Mouse (Mus musculus): ENCODE results near the gene Atp6v1g1. TPM values are rescaled to one million over a fixed set of nuclear protein-coding genes. Genes with fewer than 3 reads are reported as not detected.

Atp6v1g1 gene
- polyA plus RNA-seq, 1 experiment, result 41.5 TPM

DNA sequence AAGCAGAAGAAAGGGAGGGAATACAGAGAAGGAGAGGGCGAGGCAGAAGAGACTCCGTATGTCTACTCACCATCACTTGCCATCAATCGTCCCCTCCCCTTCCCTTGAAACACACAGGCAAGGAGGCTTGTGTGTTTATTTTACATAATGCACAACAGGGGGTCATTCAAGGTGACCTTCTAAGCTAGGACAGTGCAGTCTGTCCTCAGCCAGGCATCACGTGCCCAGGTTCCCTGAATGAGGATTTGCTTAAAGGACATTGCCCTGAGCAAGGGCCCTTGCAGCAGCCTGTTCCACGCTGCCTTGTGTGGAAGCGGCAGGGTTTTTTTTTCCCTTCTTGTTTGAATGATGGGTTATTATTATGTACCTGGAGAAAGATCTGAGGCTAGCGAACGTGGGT is 19.1 kb upstream of the Atp6v1g1 start:
- 94% methylated on average over 8 of the region's 8 CpGs for WGBS
- no peak overlapping the region for H3K27ac ChIP-seq (ENCODE audit: control insufficient read depth, insufficient read depth, low read length)

DNA sequence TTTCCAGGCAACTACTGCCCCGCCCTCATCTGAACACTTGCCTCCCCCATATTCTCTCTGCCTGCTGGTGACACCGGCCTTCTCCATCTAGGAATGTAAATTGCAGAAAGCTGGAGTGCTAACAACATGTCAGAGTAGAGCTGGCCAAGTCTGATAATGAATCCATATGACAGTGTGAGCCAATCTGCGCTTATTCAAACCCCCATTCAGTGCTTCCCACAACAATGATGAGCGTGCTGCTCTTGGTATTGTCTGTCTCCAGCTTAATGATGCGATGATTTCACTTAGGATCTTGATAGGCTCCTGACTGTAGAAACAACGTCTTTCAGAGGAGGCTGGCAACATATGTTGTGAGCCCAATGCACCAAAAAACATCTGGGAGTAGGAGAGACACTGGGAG is 15.6 kb upstream of the Atp6v1g1 start:
- WGBS, result 94% methylated on average over 6 of the region's 6 CpGs
- Histone ChIP-seq H3K4me1 (replicated peaks; ENCODE audit: control insufficient read depth, insufficient read depth, low read length) (no peaks in the 10 kb centered on the region), H3K4me3 (ENCODE audit: control insufficient read depth, insufficient read depth, low read length) (no peak overlapping the region), H3K36me3 (ENCODE audit: control insufficient read depth, insufficient read depth, low read length) (no peaks in the 10 kb centered on the region), H3K27ac (ENCODE audit: control insufficient read depth, insufficient read depth, low read length) (no peak overlapping the region), H3K27me3 (ENCODE audit: control insufficient read depth, insufficient read depth, low read length) (no peaks in the 10 kb centered on the region)
- no peak for DNase-seq
- TF ChIP-seq POLR2A (IDR thresholded peaks at IDR 0.05; ENCODE audit: control insufficient read depth, extremely low read depth, insufficient read depth, low read length, poor library complexity) (no peak), CTCF (IDR thresholded peaks at IDR 0.05; ENCODE audit: borderline replicate concordance, control insufficient read depth, extremely low read depth, insufficient read depth, low read length, poor library complexity) (no peak)

More for the DNA sequence above, 19.1 kb upstream of the Atp6v1g1 start:
- TF ChIP-seq CTCF (IDR thresholded peaks at IDR 0.05; ENCODE audit: borderline replicate concordance, control insufficient read depth, extremely low read depth, insufficient read depth, low read length, poor library complexity), result no peak
- TF ChIP-seq POLR2A (IDR thresholded peaks at IDR 0.05; ENCODE audit: control insufficient read depth, extremely low read depth, insufficient read depth, low read length, poor library complexity), result no peak
- DNase-seq, result no peak
- no peaks in the 10 kb centered on the region for H3K27me3 ChIP-seq (ENCODE audit: control insufficient read depth, insufficient read depth, low read length)
- no peak overlapping the region for H3K4me3 ChIP-seq (ENCODE audit: control insufficient read depth, insufficient read depth, low read length)
- no peaks in the 10 kb centered on the region for H3K4me1 ChIP-seq (replicated peaks; ENCODE audit: control insufficient read depth, insufficient read depth, low read length)
- H3K36me3 ChIP-seq (ENCODE audit: control insufficient read depth, insufficient read depth, low read length), result no peaks in the 10 kb centered on the region

DNA sequence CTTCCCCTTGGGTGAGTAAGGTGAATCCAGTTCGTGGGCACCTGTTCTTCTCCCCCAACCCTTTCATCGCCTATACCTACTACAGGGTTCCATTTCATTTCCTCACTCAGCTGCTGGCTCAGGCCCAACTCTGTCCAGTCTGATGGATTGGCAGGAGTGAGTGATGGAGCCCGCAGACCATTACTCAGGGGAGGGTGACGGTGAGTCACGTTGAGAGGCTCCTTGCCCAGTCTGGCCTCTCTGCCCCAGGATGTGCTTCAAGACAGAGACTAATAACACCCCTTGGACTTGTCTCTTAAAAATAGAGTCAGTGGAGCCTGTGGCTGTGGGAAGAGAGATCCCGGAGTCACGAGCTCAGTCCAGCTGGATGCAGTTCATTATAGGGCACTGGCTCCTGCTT is 14.2 kb upstream of the Atp6v1g1 start:
- H3K36me3 ChIP-seq (ENCODE audit: control insufficient read depth, insufficient read depth, low read length), result no peaks in the 10 kb centered on the region
- no peaks in the 10 kb centered on the region for H3K27me3 ChIP-seq (ENCODE audit: control insufficient read depth, insufficient read depth, low read length)
- no peak for DNase-seq
- WGBS, result 91% methylated on average over 7 of the region's 7 CpGs
- H3K4me1 ChIP-seq (replicated peaks; ENCODE audit: control insufficient read depth, insufficient read depth, low read length), result no peaks in the 10 kb centered on the region
- no peak overlapping the region for H3K4me3 ChIP-seq (ENCODE audit: control insufficient read depth, insufficient read depth, low read length)
- no peak for TF ChIP-seq POLR2A (IDR thresholded peaks at IDR 0.05; ENCODE audit: control insufficient read depth, extremely low read depth, insufficient read depth, low read length, poor library complexity)
- TF ChIP-seq CTCF (IDR thresholded peaks at IDR 0.05; ENCODE audit: borderline replicate concordance, control insufficient read depth, extremely low read depth, insufficient read depth, low read length, poor library complexity), result no peak
- H3K27ac ChIP-seq (ENCODE audit: control insufficient read depth, insufficient read depth, low read length), result no peak overlapping the region

DNA sequence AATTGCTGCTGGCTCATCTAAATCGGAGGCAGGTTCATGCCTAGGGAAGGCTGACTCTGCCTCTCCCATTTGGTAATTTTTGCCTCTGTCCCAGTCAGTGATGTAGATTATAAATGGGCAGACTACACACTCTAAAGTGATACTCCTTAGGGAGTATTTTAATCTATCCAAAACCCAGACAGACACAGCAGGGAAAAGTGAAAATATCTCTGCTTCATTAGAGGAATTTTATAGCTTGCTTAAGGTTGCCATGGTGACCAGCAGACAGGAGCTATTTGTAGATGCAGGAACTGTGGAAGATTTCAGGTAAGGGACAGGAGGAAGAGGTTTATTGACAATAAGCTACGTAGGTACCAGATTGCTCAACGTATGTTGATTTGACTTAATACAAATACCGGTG is 7.0 kb upstream of the Atp6v1g1 start:
- WGBS, result 95% methylated on average over 4 of the region's 4 CpGs
- TF ChIP-seq POLR2A (IDR thresholded peaks at IDR 0.05; ENCODE audit: control insufficient read depth, extremely low read depth, insufficient read depth, low read length, poor library complexity), result no peak
- no peak for TF ChIP-seq CTCF (IDR thresholded peaks at IDR 0.05; ENCODE audit: borderline replicate concordance, control insufficient read depth, extremely low read depth, insufficient read depth, low read length, poor library complexity)
- Histone ChIP-seq H3K4me3 (ENCODE audit: control insufficient read depth, insufficient read depth, low read length) (no peak overlapping the region), H3K36me3 (ENCODE audit: control insufficient read depth, insufficient read depth, low read length) (no peaks in the 10 kb centered on the region), H3K4me1 (replicated peaks; ENCODE audit: control insufficient read depth, insufficient read depth, low read length) (no peaks in the 10 kb centered on the region), H3K27me3 (ENCODE audit: control insufficient read depth, insufficient read depth, low read length) (no peaks in the 10 kb centered on the region), H3K27ac (ENCODE audit: control insufficient read depth, insufficient read depth, low read length) (no peak overlapping the region)
- DNase-seq, result no peak

DNA sequence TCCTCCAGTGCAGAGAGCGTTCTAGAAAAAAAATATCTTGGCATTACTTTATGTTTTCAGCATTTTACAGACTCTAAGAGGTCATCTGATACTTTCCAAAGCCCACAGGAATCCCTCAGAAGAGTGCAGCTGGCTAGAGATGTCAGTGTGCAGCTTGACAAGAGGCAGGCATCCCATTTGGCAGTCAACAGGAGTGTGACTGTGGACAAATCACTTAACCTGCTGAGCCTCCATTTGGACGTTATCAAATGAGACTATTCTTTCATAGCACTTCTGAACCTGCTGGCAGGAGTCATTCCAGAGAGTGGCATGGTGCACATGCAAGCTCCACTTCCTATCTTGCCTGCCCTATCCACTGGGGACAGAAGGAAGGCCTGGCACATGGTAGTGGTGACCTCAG is 2.4 kb upstream of the Atp6v1g1 start:
- no peak for DNase-seq
- Histone ChIP-seq H3K4me3 (ENCODE audit: control insufficient read depth, insufficient read depth, low read length) (no peak overlapping the region), H3K27ac (ENCODE audit: control insufficient read depth, insufficient read depth, low read length) (no peak overlapping the region), H3K36me3 (ENCODE audit: control insufficient read depth, insufficient read depth, low read length) (no peaks in the 10 kb centered on the region), H3K27me3 (ENCODE audit: control insufficient read depth, insufficient read depth, low read length) (no peaks in the 10 kb centered on the region), H3K4me1 (replicated peaks; ENCODE audit: control insufficient read depth, insufficient read depth, low read length) (peaks cover 15% of the 10 kb centered on the region)
- WGBS, result 95% methylated on average over 2 of the region's 2 CpGs
- no peak for TF ChIP-seq CTCF (IDR thresholded peaks at IDR 0.05; ENCODE audit: borderline replicate concordance, control insufficient read depth, extremely low read depth, insufficient read depth, low read length, poor library complexity)
- TF ChIP-seq POLR2A (IDR thresholded peaks at IDR 0.05; ENCODE audit: control insufficient read depth, extremely low read depth, insufficient read depth, low read length, poor library complexity), result no peak

DNA sequence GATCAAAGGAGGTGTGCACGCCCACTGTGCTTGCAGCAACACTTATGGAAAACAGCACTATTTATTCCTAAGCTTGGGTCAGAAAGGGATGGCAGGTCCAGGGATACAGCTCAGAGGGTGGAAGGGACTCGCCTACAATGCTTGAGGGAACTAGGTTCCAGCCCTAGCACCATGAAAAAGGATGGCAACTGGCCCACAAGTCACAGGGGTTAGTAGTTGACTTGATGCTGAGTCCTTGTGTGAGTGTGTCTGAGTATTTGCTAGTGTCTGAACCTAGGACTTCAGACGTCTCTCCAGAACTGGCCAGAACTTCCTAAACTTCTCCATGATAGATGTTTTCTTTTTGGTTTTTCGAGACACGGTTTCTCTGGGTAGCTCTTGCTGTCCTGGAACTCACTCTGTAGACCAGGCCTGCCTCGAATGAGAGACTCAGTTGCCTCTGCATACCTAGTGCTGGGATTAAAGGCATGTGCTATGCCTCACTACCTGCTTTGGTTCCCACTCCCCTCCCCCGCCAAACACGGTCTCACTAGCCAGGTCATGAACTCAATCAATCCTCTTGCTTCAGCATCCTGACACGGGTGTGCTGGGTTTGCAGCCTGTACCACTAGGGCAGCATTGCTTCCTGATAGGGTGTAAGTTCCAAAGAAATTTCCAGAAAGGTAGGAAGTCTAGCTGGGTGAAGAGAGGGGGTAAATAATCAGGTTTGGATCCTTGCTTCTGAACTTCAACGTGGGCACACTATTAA is 652 bp upstream of the Atp6v1g1 start:
- peaks cover 3% of the 10 kb centered on the region for H3K36me3 ChIP-seq (ENCODE audit: control insufficient read depth, insufficient read depth, low read length)
- peaks cover 15% of the 10 kb centered on the region for H3K4me1 ChIP-seq (replicated peaks; ENCODE audit: control insufficient read depth, insufficient read depth, low read length)
- peak overlapping the region; percentile 18; the same call in 1 of the 2 replicates for H3K27ac ChIP-seq (ENCODE audit: control insufficient read depth, insufficient read depth, low read length)
- TF ChIP-seq POLR2A (IDR thresholded peaks at IDR 0.05; ENCODE audit: control insufficient read depth, extremely low read depth, insufficient read depth, low read length, poor library complexity), result no peak
- no peak for TF ChIP-seq CTCF (IDR thresholded peaks at IDR 0.05; ENCODE audit: borderline replicate concordance, control insufficient read depth, extremely low read depth, insufficient read depth, low read length, poor library complexity)
- no peaks in the 10 kb centered on the region for H3K27me3 ChIP-seq (ENCODE audit: control insufficient read depth, insufficient read depth, low read length)
- DNase-seq, result peak; percentile 49
- 63% methylated on average over 10 of the region's 10 CpGs for WGBS
- H3K4me3 ChIP-seq (ENCODE audit: control insufficient read depth, insufficient read depth, low read length), result no peak overlapping the region

All from thymus, adult 2 months (tissue).